Mouse (Mus musculus): Measurements from ENCODE around the gene Ptgis.

GRCm38 (mm10) chr2:167186544-167186943 is 53.9 kb downstream of the Ptgis start:
- TF ChIP-seq CTCF (IDR thresholded peaks at IDR 0.05; ENCODE audit: low read depth, low read length) = no peak
- TF ChIP-seq GATA1 (IDR thresholded peaks at IDR 0.05; ENCODE audit: borderline replicate concordance, low read length) = no peak
- TF ChIP-seq GATA2 (IDR thresholded peaks at IDR 0.05; ENCODE audit: borderline replicate concordance, low read depth, low read length) = no peak
- TF ChIP-seq POLR2AphosphoS5 (IDR thresholded peaks at IDR 0.05; ENCODE audit: insufficient replicate concordance, low read depth, low read length) = no peak
- TF ChIP-seq TAL1 (conservative IDR thresholded peaks at IDR 0.05; ENCODE audit: low read depth, low read length) = no peak

Measured in G1E (cell line).